Mouse (Mus musculus): ENCODE measurements around the gene Fos.

DNA sequence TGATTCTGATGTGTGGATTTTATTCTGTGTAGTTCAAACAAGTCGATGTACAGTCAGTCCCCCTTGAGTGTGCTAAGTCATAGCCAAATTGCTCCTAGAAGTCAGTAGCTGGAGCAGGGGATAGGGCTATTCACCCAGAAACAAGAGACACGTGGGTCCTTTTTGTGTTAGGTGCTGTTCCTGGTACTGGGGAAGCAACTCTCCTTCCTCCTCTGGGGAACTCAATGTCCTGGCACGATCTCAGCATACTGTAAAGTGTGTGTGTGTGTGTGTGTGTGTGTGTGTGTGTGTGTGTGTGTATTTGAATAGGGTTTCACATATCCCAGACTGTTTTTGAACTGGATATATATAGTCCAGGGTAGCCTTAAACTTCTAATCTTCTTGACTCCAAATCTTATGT, 8.8 kb upstream of the Fos start:
- TF ChIP-seq CTCF (IDR thresholded peaks at IDR 0.05; ENCODE audit: control insufficient read depth, insufficient read depth, insufficient replicate concordance, low read depth, low read length): no peak
- no peak for TF ChIP-seq POLR2A (IDR thresholded peaks at IDR 0.05; ENCODE audit: control insufficient read depth, low read depth, low read length)

Measured in testis, adult 2 months (tissue).